Mouse (Mus musculus): ENCODE results near the gene Kmt5b.

The Kmt5b gene

GRCm38 (mm10) chr19:3753240-3753633, 14.0 kb upstream of the Kmt5b start:
- ChIA-PET POLR2A (interaction anchor here in 2 of 4 experiments (0.7 to 1.7 kb wide), 3 partner anchors 16 to 80 kb away, joined by 3 read pairs; partner anchors contain the start of gene 1810055G02Rik (in 1 of the 2)), CTCF (interaction anchor here in 2 of 4 experiments (0.7 to 1.5 kb wide), 3 partner anchors 21 to 128 kb away, joined by 4 to 5 read pairs (median 4); no protein-coding TSS in a partner anchor)

DNA sequence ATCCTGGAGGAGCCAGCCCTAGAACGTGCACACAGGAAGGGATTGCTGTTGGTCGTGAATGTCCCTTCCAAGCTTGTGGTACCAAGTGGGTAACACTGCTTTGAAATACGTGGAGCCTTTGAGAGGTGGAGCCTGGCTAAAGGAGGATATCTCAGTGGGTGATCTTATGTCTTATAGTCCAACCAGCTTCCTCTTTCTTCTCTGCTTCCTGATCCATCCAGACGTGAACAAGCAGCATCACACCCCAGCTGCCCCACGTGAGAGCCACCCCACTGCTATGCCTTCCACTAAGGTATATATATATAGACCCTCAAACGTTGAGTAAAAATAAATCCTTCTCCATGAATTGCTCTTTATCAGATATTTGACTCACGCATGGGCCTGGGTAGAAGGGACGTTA, 13.5 kb upstream of the Kmt5b start:
- POLR2A ChIA-PET = interaction anchor here in 2 of 4 experiments (1.2 to 5.6 kb wide), 4 partner anchors 10 to 81 kb away, joined by 3 to 60 read pairs (median 4); partner anchors contain the start of genes 1810055G02Rik (in 1 of the 2) and Kmt5b (in 1 of the 2)

GRCm38 (mm10) chr19:3757861-3758260, 9.4 kb upstream of the Kmt5b start:
- ChIA-PET POLR2A (interaction anchor here (0.5 to 5.6 kb wide), 37 partner anchors 9 to 435 kb away, joined by 3 to 60 read pairs (median 4); partner anchors contain the start of genes Kmt5b (in 4 of the 4), Ndufs8 (in 3 of the 4), 1810055G02Rik (in 2 of the 4) and Gstp2 (in 1 of the 4)), CTCF (interaction anchor here in 3 of 4 experiments (0.5 to 1.5 kb wide), 8 partner anchors 10 to 223 kb away, joined by 3 to 6 read pairs (median 3); no protein-coding TSS in a partner anchor)

More for the DNA sequence above, 13.5 kb upstream of the Kmt5b start:
- CTCF ChIA-PET = interaction anchor here in 2 of 4 experiments (0.7 to 1.5 kb wide), 4 partner anchors 10 to 128 kb away, joined by 3 to 5 read pairs (median 4); no protein-coding TSS in a partner anchor

DNA sequence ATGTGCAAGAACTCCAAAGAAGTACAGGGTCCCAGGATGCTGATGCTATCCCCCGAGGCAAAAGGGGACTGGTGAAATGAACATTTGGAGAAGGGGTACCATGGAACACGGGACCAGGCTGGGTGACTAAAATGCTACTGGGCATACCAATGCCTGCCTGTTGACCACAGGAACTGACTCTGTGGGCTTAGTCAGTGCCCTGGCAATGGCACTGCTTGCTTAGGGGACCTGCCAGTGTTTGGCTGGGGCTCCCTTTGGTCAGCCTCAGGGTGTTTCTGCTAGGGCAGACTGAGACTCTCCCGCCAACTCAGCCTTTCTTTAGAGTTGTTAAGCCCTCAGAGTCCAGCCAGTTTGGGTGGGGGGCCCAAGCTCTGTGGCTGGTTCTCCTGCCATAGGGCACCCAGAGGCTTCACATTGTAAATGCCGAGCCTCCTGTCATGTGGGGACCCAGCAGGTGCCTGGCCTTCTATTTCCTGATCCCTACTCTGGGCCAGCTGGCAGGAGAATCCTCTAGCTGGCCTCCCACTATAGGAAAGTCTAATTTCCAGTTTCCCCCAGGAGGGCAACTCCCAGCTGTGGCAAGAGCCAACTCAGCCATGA, 1.9 kb upstream of the Kmt5b start:
- POLR2A ChIA-PET = interaction anchor here in 3 of 4 experiments (0.6 to 5.2 kb wide), 10 partner anchors 9 to 147 kb away, joined by 3 to 60 read pairs (median 3); partner anchors contain the start of genes 1810055G02Rik (in 1 of the 3) and Ndufs8 (in 1 of the 3)
- CTCF ChIA-PET = interaction anchor here in 1 of 4 experiments (1.4 kb wide), 1 partner anchor 41 kb away, joined by 3 read pairs; no protein-coding TSS in a partner anchor

- CTCF ChIA-PET = interaction anchor here in 2 of 4 experiments (1.0 to 1.4 kb wide), 2 partner anchors 12 to 42 kb away, joined by 3 read pairs; no protein-coding TSS in a partner anchor
- POLR2A ChIA-PET = interaction anchor here (0.6 to 5.2 kb wide), 26 partner anchors 8 to 280 kb away, joined by 3 to 60 read pairs (median 4); partner anchors contain the start of genes Ndufs8 (in 2 of the 4), 1810055G02Rik (in 1 of the 4), Gstp2 (in 1 of the 4) and Ndufv1 (in 1 of the 4)
Observed at GRCm38 (mm10) chr19:3766378-3766777, 843 bp upstream of the Kmt5b start.

DNA sequence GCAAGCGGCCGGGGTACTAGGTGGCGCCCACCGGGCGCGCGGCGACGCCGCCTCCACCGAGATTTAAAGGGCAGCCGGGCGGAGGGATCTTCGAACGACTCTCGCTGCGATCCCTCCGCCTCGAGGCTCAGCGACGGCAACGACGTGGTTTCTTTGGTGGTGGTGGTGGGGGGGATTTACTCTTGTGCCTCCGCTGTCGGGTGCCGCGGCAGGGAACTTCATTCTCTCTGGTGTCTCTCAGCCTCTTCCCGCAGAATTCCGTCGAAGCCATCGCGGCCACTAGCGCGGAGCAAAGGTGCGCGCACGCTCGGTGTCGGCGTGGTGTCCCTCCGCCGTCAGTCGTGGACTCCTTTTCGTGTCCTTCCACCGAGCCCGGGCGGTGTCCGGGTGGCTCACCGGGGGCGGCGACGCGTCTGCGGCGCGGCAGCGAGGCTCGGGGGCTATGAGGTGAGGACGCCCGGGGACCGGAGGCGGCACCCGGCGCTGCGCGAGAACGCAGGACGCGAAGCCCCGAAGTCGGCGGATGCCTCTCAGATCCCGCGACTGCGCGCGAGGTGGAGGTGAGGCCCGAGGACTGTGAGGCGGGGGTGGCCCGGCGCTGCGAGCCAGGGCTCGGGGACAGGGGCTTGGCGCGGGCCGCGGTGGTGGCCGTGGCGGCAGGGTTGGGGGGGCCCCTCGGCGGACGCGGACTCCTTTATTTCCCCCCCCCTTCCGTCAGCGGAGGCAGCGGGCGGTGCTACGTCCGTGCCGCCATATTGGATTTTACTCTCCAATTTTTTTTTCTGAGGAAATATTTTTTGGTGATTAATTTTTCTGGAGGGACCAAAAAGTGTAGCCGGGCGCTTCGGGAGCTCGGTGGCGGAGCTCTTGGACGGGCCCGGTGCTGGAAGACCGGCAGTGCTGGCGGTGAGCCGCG, 818 bp downstream of the Kmt5b start:
- ChIA-PET POLR2A (interaction anchor here (0.6 to 5.2 kb wide), 93 partner anchors 8 to 488 kb away, joined by 3 to 60 read pairs (median 4); partner anchors contain the start of genes Ndufs8 (in 3 of the 4), 1810055G02Rik (in 2 of the 4), Gstp2 (in 2 of the 4) and Tcirg1 (in 2 of the 4)), CTCF (interaction anchor here in 3 of 4 experiments (0.6 to 1.0 kb wide), 9 partner anchors 24 to 331 kb away, joined by 3 to 8 read pairs (median 3); partner anchors contain the start of gene Ndufs8 (in 1 of the 3))

DNA sequence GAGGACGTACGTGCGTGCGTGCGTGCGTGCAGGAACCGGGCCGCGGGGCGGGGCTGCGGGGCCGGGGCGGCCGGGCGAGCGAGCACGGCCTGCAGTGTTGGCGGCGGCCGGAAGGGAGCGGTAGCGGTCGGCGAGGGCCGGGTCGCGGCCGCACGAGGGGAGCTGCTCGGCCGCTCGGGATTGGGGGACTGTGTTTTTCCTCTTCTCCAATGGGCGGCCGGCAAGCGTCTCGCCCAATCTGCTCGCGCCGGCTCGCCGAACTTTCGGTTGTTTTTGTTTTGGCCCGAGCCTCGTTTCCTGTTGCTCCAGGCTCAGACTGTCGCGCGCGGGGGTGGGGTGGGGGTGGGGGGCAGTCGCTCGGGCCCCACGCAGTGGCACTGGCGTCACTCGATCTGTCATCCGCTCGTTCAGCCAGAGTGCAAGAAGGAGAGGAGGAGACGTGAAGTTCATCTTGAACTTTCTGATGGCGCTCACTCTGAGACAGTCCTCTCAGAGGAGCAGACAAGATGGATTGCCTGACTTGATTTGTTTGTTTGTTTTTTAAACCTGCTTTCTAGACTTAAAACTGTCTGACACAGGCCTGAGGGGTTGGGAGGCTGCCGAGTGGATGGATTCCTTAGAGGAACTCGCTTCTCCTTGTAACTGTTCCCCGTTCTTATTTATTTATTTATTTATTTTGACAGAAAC, 1.6 kb downstream of the Kmt5b start:
- ChIA-PET POLR2A (interaction anchor here (0.6 to 5.2 kb wide), 78 partner anchors 8 to 414 kb away, joined by 3 to 60 read pairs (median 4); partner anchors contain the start of genes Ndufs8 (in 3 of the 4), 1810055G02Rik (in 2 of the 4), Tcirg1 (in 2 of the 4) and Acy3 (in 1 of the 4)), CTCF (interaction anchor here in 3 of 4 experiments (0.6 to 1.0 kb wide), 14 partner anchors 11 to 331 kb away, joined by 3 to 8 read pairs (median 4); partner anchors contain the start of gene Ndufs8 (in 2 of the 3))

GRCm38 (mm10) chr19:3769533-3769932, 2.3 kb downstream of the Kmt5b start:
- ChIA-PET POLR2A (interaction anchor here in 2 of 4 experiments (1.0 to 1.3 kb wide), 2 partner anchors 10 to 45 kb away, joined by 3 read pairs; no protein-coding TSS in a partner anchor), CTCF (no interaction called here)

DNA sequence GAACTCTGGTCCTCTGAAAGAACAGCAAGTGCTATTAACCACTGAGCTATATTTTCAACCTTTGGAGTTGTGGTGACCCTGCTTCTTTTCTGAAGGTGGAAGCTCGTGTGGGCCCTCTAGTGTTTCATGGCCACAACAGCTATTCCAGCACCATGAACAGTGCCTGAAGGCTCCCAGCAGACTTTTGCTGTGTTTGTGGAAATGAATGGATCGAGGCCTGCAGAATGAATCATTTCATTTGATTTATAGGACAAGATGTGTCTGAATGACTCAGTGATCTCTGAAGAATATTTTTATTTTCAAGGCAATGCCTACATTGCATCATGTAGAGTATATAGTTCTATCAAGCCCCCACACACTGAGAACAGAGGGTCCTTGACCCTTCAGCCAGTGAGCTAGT, 6.9 kb downstream of the Kmt5b start:
- POLR2A ChIA-PET = interaction anchor here in 3 of 4 experiments (0.5 to 2.5 kb wide), 31 partner anchors 8 to 385 kb away, joined by 3 to 12 read pairs (median 4); partner anchors contain the start of genes Ndufs8 (in 2 of the 3), 1810055G02Rik (in 1 of the 3), Acy3 (in 1 of the 3) and Ndufv1 (in 1 of the 3)
- CTCF ChIA-PET = interaction anchor here in 3 of 4 experiments (0.5 to 2.2 kb wide), 34 partner anchors 12 to 1158 kb away, joined by 3 to 15 read pairs (median 4); partner anchors contain the start of genes Ndufs8 (in 2 of the 3), Acy3 (in 1 of the 3), Chka (in 1 of the 3) and Gm49405 (in 1 of the 3)

- ChIA-PET POLR2A (interaction anchor here in 1 of 4 experiments (0.6 to 1.2 kb wide), 2 partner anchors 15 to 97 kb away, joined by 3 read pairs; no protein-coding TSS in a partner anchor), CTCF (interaction anchor here in 1 of 4 experiments (0.5 kb wide), 1 partner anchor 25 kb away, joined by 5 read pairs; no protein-coding TSS in a partner anchor)
Observed at GRCm38 (mm10) chr19:3778713-3779112, 11.5 kb downstream of the Kmt5b start.

DNA sequence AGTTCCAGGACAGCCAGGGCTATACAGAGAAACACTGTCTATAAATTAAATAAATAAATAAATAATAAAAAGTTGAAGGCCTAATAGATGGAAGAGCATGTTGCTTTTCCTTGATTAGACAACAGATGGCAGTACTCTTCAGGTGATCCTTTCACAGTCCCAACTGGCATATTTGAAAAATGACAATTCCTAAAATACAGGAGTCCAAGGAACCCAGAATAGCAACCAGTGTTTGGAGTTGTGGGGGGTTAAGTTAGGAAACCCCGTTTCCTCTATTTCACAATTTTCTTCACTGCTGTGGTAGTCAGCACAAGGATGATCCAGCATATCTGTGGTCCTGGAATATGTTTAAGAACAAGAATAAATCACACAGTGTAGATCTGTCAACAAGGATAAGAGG, 22.9 kb downstream of the Kmt5b start:
- CTCF ChIA-PET = interaction anchor here in 1 of 4 experiments (0.6 kb wide), 1 partner anchor 17 kb away, joined by 3 read pairs; no protein-coding TSS in a partner anchor
- POLR2A ChIA-PET = interaction anchor here in 1 of 4 experiments (0.6 kb wide), 1 partner anchor 8 kb away, joined by 4 read pairs; no protein-coding TSS in a partner anchor

DNA sequence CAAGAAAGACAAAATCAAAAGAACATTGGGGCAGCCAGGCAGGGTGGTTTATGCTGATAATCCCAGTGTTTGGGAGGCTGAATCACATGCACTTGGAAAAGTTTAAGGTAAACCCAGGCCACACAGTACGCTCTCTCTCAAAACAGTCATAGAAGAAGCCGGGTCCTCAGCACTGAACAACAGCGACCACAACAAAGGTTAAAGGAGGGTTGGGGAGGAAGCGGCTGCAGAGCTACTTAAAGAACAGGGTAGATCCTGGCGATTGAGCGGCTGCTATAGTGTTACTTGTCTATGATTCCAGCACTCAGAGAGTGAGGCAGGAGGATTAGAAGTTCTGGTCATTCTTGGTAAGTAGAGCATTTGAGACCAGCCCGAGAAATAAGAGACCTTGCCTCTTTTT, 38.3 kb downstream of the Kmt5b start:
- ChIA-PET CTCF (no interaction called here), POLR2A (interaction anchor here in 1 of 4 experiments (1.5 kb wide), 1 partner anchor 9 kb away, joined by 4 read pairs; no protein-coding TSS in a partner anchor)

- ChIA-PET CTCF (interaction anchor here in 1 of 4 experiments (0.8 to 1.5 kb wide), 3 partner anchors 60 to 190 kb away, joined by 3 read pairs; partner anchors contain the start of genes Gm49405 and Nudt8), POLR2A (interaction anchor here in 2 of 4 experiments (0.7 to 1.8 kb wide), 10 partner anchors 11 to 295 kb away, joined by 3 to 6 read pairs (median 4); partner anchors contain the start of genes 1810055G02Rik (in 1 of the 2), Aldh3b1 (in 1 of the 2), Aldh3b2 (in 1 of the 2) and Ndufs8 (in 1 of the 2))
Observed at GRCm38 (mm10) chr19:3810536-3811233, 43.5 kb downstream of the Kmt5b start.

- CTCF ChIA-PET = interaction anchor here in 3 of 4 experiments (0.6 to 1.4 kb wide), 8 partner anchors 12 to 511 kb away, joined by 3 to 5 read pairs (median 3); no protein-coding TSS in a partner anchor
- POLR2A ChIA-PET = interaction anchor here (0.5 to 2.8 kb wide), 31 partner anchors 8 to 285 kb away, joined by 3 to 11 read pairs (median 3); partner anchors contain the start of genes Chka (in 1 of the 4), Ndufs8 (in 1 of the 4) and Tcirg1 (in 1 of the 4)
Observed at GRCm38 (mm10) chr19:3814461-3814860, 47.2 kb downstream of the Kmt5b start.

GRCm38 (mm10) chr19:3815824-3816223, 48.6 kb downstream of the Kmt5b start:
- CTCF ChIA-PET = interaction anchor here in 2 of 4 experiments (0.5 to 0.7 kb wide), 2 partner anchors 8 to 197 kb away, joined by 3 read pairs; partner anchors contain the start of gene Ndufv1 (in 1 of the 2)
- POLR2A ChIA-PET = interaction anchor here in 2 of 4 experiments (2.0 to 2.6 kb wide), 2 partner anchors 24 to 25 kb away, joined by 4 to 11 read pairs; no protein-coding TSS in a partner anchor
